Mouse (Mus musculus) kidney, postnatal 10 days (tissue): ENCODE data around the gene Meiob.

Source experiments
- DNase-seq: peaks from one replicate; pipeline ENCODE4 v3.0.0; 2021; ENCODE audit warnings: mixed read lengths

Meiob gene

GRCm38 (mm10) chr17:24821351-24822280 is 17.5 kb downstream of the Meiob start:
- peak; percentile 15 for DNase-seq

- no peak for DNase-seq
Observed at GRCm38 (mm10) chr17:24839842-24840241, 35.8 kb downstream of the Meiob start, which contains the start of gene Hagh. Gene Hagh (plus strand): TSS chr17:24840143.

GRCm38 (mm10) chr17:24840341-24840740 is 36.3 kb downstream of the Meiob start:
- DNase-seq = no peak

- DNase-seq = peak; percentile 55
Observed at GRCm38 (mm10) chr17:24841133-24841532, 37.0 kb downstream of the Meiob start.

GRCm38 (mm10) chr17:24842631-24843030 is 38.5 kb downstream of the Meiob start:
- DNase-seq = no peak

- no peak for DNase-seq
Observed at GRCm38 (mm10) chr17:24844525-24844924, 40.4 kb downstream of the Meiob start.

GRCm38 (mm10) chr17:24847386-24847785 is 43.3 kb downstream of the Meiob start:
- DNase-seq = no peak

- DNase-seq = no peak
Observed at GRCm38 (mm10) chr17:24848600-24849031, 44.5 kb downstream of the Meiob start.

GRCm38 (mm10) chr17:24849733-24850064 is 45.6 kb downstream of the Meiob start:
- DNase-seq = no peak

GRCm38 (mm10) chr17:24850065-24850772 is 46.1 kb downstream of the Meiob start, which contains the start of gene Fahd1:
Gene Fahd1 (minus strand): TSS chr17:24850364.
- DNase-seq = peak; percentile 97

GRCm38 (mm10) chr17:24850773-24851127 is 46.7 kb downstream of the Meiob start:
- no peak for DNase-seq

- DNase-seq = no peak
Observed at GRCm38 (mm10) chr17:24851381-24852125, 47.5 kb downstream of the Meiob start.

GRCm38 (mm10) chr17:24855838-24856464 is 51.9 kb downstream of the Meiob start:
- DNase-seq = no peak

GRCm38 (mm10) chr17:24856589-24856988 is 52.5 kb downstream of the Meiob start:
- DNase-seq = no peak

- peak; percentile 58 for DNase-seq
Observed at GRCm38 (mm10) chr17:24857831-24858470, 53.9 kb downstream of the Meiob start.

- no peak for DNase-seq
Observed at GRCm38 (mm10) chr17:24858967-24859366, 54.9 kb downstream of the Meiob start.

GRCm38 (mm10) chr17:24860076-24860475 is 56.0 kb downstream of the Meiob start:
- DNase-seq = no peak

GRCm38 (mm10) chr17:24861785-24862184 is 57.7 kb downstream of the Meiob start:
- no peak for DNase-seq

GRCm38 (mm10) chr17:24865776-24866175 is 61.7 kb downstream of the Meiob start, which contains the start of gene Igfals:
Gene Igfals (plus strand): TSS chr17:24865997.
- DNase-seq = no peak

- no peak for DNase-seq
Observed at GRCm38 (mm10) chr17:24867914-24868313, 63.8 kb downstream of the Meiob start.

- no peak for DNase-seq
Observed at GRCm38 (mm10) chr17:24873695-24874404, 69.8 kb downstream of the Meiob start.

GRCm38 (mm10) chr17:24874405-24874745 is 70.3 kb downstream of the Meiob start:
- no peak for DNase-seq
